Mouse (Mus musculus) lung, postnatal 0 days (tissue): ENCODE results near the gene Gfod1.

Source experiments
- CTCF ChIP-seq: IDR thresholded peaks from 2 replicates; pipeline ENCODE4 v1.5.1; 2016; ENCODE audit warnings: antibody characterized with exemption, mild to moderate bottlenecking
- EP300 ChIP-seq: IDR thresholded peaks from 2 replicates; pipeline ENCODE4 v1.6.1; 2016; ENCODE audit warnings: antibody characterized with exemption, mild to moderate bottlenecking, control low read depth

- TF ChIP-seq CTCF, result no peak
- no peak for TF ChIP-seq EP300
Measured at GRCm38 (mm10) chr13:43300366-43300765, 3.6 kb downstream of the Gfod1 start.
